In the genomic region with DNA sequence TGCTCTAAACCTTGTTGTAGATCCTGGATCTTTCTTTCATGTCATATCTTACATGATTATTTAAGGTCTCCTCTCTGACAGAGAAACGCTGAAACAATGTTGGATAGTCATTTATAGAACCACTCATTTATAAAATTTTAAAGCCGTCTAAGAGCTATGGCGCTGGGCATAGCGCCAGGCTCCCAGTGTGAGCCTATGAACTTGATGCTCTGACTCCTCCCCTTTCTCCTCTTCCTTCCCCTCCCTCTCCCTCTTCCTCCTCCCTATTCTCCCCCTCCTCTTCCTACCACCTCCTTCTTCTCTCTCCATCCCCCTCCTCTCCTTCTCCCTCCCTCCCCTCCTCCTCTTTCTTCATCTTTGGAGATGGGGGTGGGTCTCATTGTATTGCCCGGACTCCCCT, we compare ENCODE assay signal across 19 mouse cellular contexts.
"Had no signal": no experiment of that assay in that cellular context is flagged by ENCODE, and none has a peak within 500 bp of the region (broad histone marks: within the 10 kb centered on the region; RNA-seq: fewer than 3 reads in every experiment).

No protein-coding gene starts in this region.

- H3K9ac ChIP-seq: limb, embryonic 13.5 days; liver, embryonic 13.5 days; midbrain, embryonic 13.5 days; neural tube, embryonic 13.5 days; stomach, embryonic 15.5 days had no signal

- H3K27me3 ChIP-seq: limb, embryonic 13.5 days; liver, embryonic 13.5 days; midbrain, embryonic 13.5 days; neural tube, embryonic 13.5 days; stomach, embryonic 15.5 days had no signal

- H3K4me2 ChIP-seq: liver, embryonic 13.5 days; midbrain, embryonic 13.5 days; neural tube, embryonic 13.5 days; stomach, embryonic 15.5 days had no signal

- H3K27ac ChIP-seq: limb, embryonic 13.5 days; liver, embryonic 13.5 days; midbrain, embryonic 10.5 days; midbrain, embryonic 13.5 days; neural tube, embryonic 13.5 days; stomach, embryonic 15.5 days had no signal

- H3K4me3 ChIP-seq: limb, embryonic 13.5 days; liver, embryonic 13.5 days; megakaryocyte, embryonic 14.5 days; midbrain, embryonic 10.5 days; midbrain, embryonic 13.5 days; myocyte; neural tube, embryonic 13.5 days; stomach, embryonic 15.5 days had no signal

- H3K36me3 ChIP-seq: limb, embryonic 13.5 days; liver, embryonic 13.5 days; midbrain, embryonic 10.5 days; midbrain, embryonic 13.5 days; neural tube, embryonic 13.5 days; stomach, embryonic 15.5 days had no signal

- DNase-seq: kidney, adult 18-20 months; kidney, adult 9 months; left cerebral cortex, postnatal 4 days; liver, embryonic 13.5 days; lung, postnatal 10 days; retina, postnatal 1 day; right cerebral cortex, postnatal 25 days; spleen, adult 18-20 months; thymus, adult 2 months; thymus, postnatal 14 days; thymus, postnatal 4 days had no signal

- H3K9me3 ChIP-seq: liver, embryonic 13.5 days; midbrain, embryonic 10.5 days; midbrain, embryonic 13.5 days; stomach, embryonic 15.5 days had no signal

- ATAC-seq: midbrain, embryonic 13.5 days; midbrain, embryonic 16.5 days had no signal

- H3K4me1 ChIP-seq: liver, embryonic 13.5 days; midbrain, embryonic 10.5 days; midbrain, embryonic 13.5 days; neural tube, embryonic 13.5 days; stomach, embryonic 15.5 days had no signal
